Mouse (Mus musculus) CD4-positive, CD25-positive, alpha-beta regulatory T cell, adult 9 weeks (primary cell): Measurements from ENCODE around the gene Ivd. TPM values are rescaled to one million over a fixed set of nuclear protein-coding genes. Genes with fewer than 3 reads are reported as not detected.

ENCODE experiments used
- polyA plus RNA-seq: library from polyadenylated mRNA; unstranded; fragments of 100-300 nt; shearing (Covaris generic); gene quantifications from one replicate; pipeline ENCODE4 v1.2.1, GENCODE M21; 2017

Ivd gene
- polyA plus RNA-seq: 94.6 TPM

DNA sequence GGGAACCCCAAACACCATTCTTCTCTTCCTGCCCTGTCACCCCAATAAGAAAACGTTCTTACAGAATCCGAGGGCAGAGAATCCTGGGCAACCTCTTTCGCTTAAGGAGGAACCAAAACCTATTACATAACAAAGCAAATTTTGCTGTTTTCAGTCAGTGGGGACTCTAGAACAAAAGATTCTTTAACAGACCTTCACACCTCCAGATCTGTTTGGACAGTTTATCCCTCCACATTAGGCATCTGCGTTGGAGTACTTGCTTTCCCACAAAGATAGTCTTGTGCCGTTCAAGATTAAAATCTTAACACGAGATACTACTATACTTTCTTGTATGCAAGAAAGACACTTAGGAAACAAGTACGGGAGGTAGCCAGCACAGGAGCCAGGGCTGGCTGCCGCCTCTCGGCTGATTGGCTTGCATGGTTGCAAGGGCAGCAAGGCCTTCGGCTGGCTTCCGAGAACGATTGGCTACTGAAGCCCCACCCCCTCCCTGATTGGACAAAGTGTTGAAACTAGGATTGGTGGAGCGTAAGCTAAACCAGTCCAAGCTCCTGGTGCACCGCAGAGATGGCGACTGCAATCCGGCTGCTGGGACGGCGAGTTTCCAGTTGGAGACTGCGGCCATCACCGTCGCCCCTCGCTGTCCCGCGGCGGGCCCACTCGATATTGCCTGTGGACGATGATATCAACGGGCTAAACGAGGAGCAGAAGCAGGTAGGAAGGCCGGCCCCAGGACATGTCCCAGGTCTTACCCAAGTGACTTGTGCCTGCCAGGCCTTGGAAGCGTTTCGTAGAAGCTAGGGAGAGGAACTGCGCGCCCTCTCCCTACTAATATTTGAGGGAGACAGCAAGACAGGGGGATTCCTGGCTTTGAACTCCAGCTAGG, at the start of gene Ivd:
TSS of gene Ivd (plus strand) at position 501 of the 886 bp plus-strand sequence.

DNA sequence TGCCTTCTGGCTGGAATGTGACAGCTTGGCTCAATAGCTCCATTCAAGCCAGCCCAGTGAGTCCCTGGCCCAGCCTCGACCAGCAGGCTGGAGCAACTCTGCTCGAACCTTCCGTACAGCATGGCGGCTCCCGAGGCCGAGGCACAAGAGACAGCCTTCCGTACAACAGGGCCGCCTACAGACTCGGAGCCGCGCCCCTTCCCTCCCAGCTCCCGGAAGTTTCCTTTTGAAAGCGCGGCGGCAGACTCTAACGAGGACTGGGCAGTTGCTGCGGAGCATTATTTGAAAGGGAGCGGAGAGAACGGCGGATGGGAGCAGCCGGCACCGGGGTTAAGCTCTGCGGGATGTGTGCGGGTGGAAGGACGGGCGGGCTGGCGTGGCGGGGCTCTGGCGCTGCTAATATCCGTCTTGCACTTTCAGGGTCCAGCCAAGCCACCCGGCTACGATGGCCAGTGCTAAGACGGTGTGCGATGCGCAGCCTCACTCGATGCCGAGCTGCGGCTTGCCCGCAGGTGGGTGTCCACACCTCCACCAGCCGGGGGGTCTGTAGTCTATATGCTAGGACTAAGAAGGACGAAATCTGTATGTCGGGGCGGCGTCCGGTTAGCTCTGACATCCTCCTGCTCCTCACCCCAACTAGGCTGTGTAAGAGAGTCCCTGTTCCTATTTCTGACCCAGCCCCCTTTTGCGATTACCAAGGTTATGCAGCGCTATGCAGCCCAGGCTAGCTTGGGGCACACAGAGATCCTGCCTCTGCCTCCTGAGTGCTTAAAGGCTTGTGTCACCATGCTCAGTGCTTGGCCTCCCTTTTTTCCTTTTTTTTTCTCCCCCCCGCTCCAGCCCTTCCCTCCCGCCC, 47.5 kb upstream of the Ivd start, which contains the start of gene Knstrn:
TSS of gene Knstrn (plus strand) at position 23 of the 856 bp plus-strand sequence.

GRCm38 (mm10) chr2:118899981-118900825, 38.4 kb downstream of the Ivd start, which contains the start of gene Bahd1:
Bahd1 (plus strand) TSS chr2:118900377.

GRCm38 (mm10) chr2:118926361-118926997, 64.7 kb downstream of the Ivd start, which contains the start of gene Chst14:
Chst14 (plus strand) TSS chr2:118926496.

Other genes starting within 250 kb of the Ivd start
- gene Pak6, start 198.7 kb upstream of the Ivd start, polyA plus RNA-seq: 0.36 TPM
- not detected for gene Ankrd63, start 158.0 kb upstream of the Ivd start, polyA plus RNA-seq
- gene Plcb2, start 133.5 kb upstream of the Ivd start, polyA plus RNA-seq: 26.2 TPM
- 3.0 TPM for gene Inafm2, start 116.2 kb upstream of the Ivd start, polyA plus RNA-seq
- 0.07 TPM for gene Ccdc9b, start 99.3 kb upstream of the Ivd start, polyA plus RNA-seq
- not detected for gene Phgr1, start 89.2 kb upstream of the Ivd start, polyA plus RNA-seq
- not detected for gene Disp2, start 82.2 kb upstream of the Ivd start, polyA plus RNA-seq
- gene Knstrn, start 48.0 kb upstream of the Ivd start, polyA plus RNA-seq: 10.4 TPM
- gene Bahd1, start 38.4 kb downstream of the Ivd start, polyA plus RNA-seq: 1.3 TPM
- gene Chst14, start 64.5 kb downstream of the Ivd start, polyA plus RNA-seq: 3.0 TPM
- gene Ccdc32, start 167.4 kb downstream of the Ivd start, polyA plus RNA-seq: 27.4 TPM
- 2.5 TPM for gene Rpusd2, start 172.8 kb downstream of the Ivd start, polyA plus RNA-seq
- 2.3 TPM for gene Knl1, start 185.2 kb downstream of the Ivd start, polyA plus RNA-seq